Mouse (Mus musculus) left cerebral cortex, adult 2 months (tissue): Measurements from ENCODE around the gene Acox3. TPM values are rescaled to one million over a fixed set of nuclear protein-coding genes. Genes with fewer than 3 reads are reported as not detected.

ENCODE experiments used
- DNase-seq, 2 experiments: peaks; one replicate each; pipeline ENCODE4 v3.0.0; 2021 to 2022; ENCODE audit warnings: low spot score in 2 of 2, mixed read lengths in 1 of 2; ENCODE audit errors: extremely low spot score in 1 of 2
- H3K27ac ChIP-seq: fragments of 200-600 bp; 2 replicates; pipeline ENCODE4 v1.8.1; 2022
- H3K4me3 ChIP-seq: fragments of 200-600 bp; 2 replicates; pipeline ENCODE4 v1.8.1; 2022
- CTCF ChIP-seq: fragments of 200-600 bp; IDR thresholded peaks from 2 replicates; pipeline ENCODE4 v1.8.1; 2022; ENCODE audit warnings: antibody characterized with exemption, mild to moderate bottlenecking, moderate library complexity
- intact Hi-C: fragments of 180-260 bp; cut with DNase I; formaldehyde crosslinking; loops from one replicate; pipeline ENCODE4 v1.15.1; 2025
- total RNA-seq, 2 experiments: library from RNA; stranded (reverse); gene quantifications; 2 replicates each; pipeline ENCODE4 v1.2.3; 2021

Acox3 gene
- total RNA-seq, 2 experiments from 2014 or later: 31.6 to 32.0 TPM

- no peak for TF ChIP-seq CTCF
- DNase-seq: no peak
- no peak overlapping the region for H3K27ac ChIP-seq
- intact Hi-C loops: no loop called here
- H3K4me3 ChIP-seq: no peak overlapping the region
Measured at GRCm38 (mm10) chr5:35616943-35617342, 34.1 kb downstream of the Acox3 start.

GRCm38 (mm10) chr5:35621114-35621513, 38.3 kb downstream of the Acox3 start:
- intact Hi-C loops: no loop called here
- no peak for DNase-seq
- no peak overlapping the region for H3K4me3 ChIP-seq
- no peak overlapping the region for H3K27ac ChIP-seq
- TF ChIP-seq CTCF: no peak

GRCm38 (mm10) chr5:35623831-35624230, 41.0 kb downstream of the Acox3 start:
- Histone ChIP-seq H3K27ac (no peak overlapping the region), H3K4me3 (no peak overlapping the region)
- DNase-seq: no peak
- no peak for TF ChIP-seq CTCF
- intact Hi-C loops: no loop called here

- no peak for TF ChIP-seq CTCF
- H3K27ac ChIP-seq: no peak overlapping the region
- intact Hi-C loops: loop anchor here (5.0 kb wide), 1 partner anchor 58 kb away; no protein-coding TSS in a partner anchor
- DNase-seq: no peak
- H3K4me3 ChIP-seq: no peak overlapping the region
Measured at GRCm38 (mm10) chr5:35624751-35625239, 42.0 kb downstream of the Acox3 start.

GRCm38 (mm10) chr5:35626408-35626807, 43.6 kb downstream of the Acox3 start:
- Histone ChIP-seq H3K27ac (no peak overlapping the region), H3K4me3 (no peak overlapping the region)
- no peak for TF ChIP-seq CTCF
- DNase-seq: no peak
- intact Hi-C loops: loop anchor here (5.0 kb wide), 1 partner anchor 56 kb away; no protein-coding TSS in a partner anchor

- H3K4me3 ChIP-seq: no peak overlapping the region
- peak; percentile 29 for TF ChIP-seq CTCF
- no peak overlapping the region for H3K27ac ChIP-seq
- DNase-seq: no peak
- intact Hi-C loops: loop anchor here (5.0 kb wide), 1 partner anchor 55 kb away; no protein-coding TSS in a partner anchor
Measured at GRCm38 (mm10) chr5:35627307-35627840, 44.5 kb downstream of the Acox3 start.

GRCm38 (mm10) chr5:35628685-35629084, 45.8 kb downstream of the Acox3 start:
- no peak for TF ChIP-seq CTCF
- Histone ChIP-seq H3K27ac (no peak overlapping the region; the same call in 1 of the 2 replicates), H3K4me3 (no peak overlapping the region)
- peak; percentile 20 to 43 for DNase-seq
- intact Hi-C loops: loop anchor here (5.0 kb wide), 1 partner anchor 54 kb away; no protein-coding TSS in a partner anchor

GRCm38 (mm10) chr5:35629333-35629732, 46.5 kb downstream of the Acox3 start:
- no peak for DNase-seq
- no peak; the same call in 1 of the 2 replicates for TF ChIP-seq CTCF
- no peak overlapping the region for H3K4me3 ChIP-seq
- H3K27ac ChIP-seq: no peak overlapping the region
- intact Hi-C loops: loop anchor here (5.0 kb wide), 1 partner anchor 53 kb away; no protein-coding TSS in a partner anchor

GRCm38 (mm10) chr5:35630706-35631105, 47.9 kb downstream of the Acox3 start:
- intact Hi-C loops: loop anchor here (10.0 kb wide), 1 partner anchor 206 kb away; no protein-coding TSS in a partner anchor
- no peak overlapping the region for H3K27ac ChIP-seq
- TF ChIP-seq CTCF: no peak
- H3K4me3 ChIP-seq: no peak overlapping the region
- no peak for DNase-seq

GRCm38 (mm10) chr5:35631224-35631623, 48.4 kb downstream of the Acox3 start:
- H3K27ac ChIP-seq: no peak overlapping the region
- no peak for DNase-seq
- no peak overlapping the region for H3K4me3 ChIP-seq
- intact Hi-C loops: loop anchor here (10.0 kb wide), 1 partner anchor 206 kb away; no protein-coding TSS in a partner anchor
- no peak for TF ChIP-seq CTCF

- intact Hi-C loops: loop anchor here (10.0 kb wide), 1 partner anchor 207 kb away; no protein-coding TSS in a partner anchor
- DNase-seq: no peak
- Histone ChIP-seq H3K4me3 (no peak overlapping the region), H3K27ac (no peak overlapping the region)
- no peak for TF ChIP-seq CTCF
Measured at GRCm38 (mm10) chr5:35631755-35632154, 48.9 kb downstream of the Acox3 start.

- Histone ChIP-seq H3K27ac (no peak overlapping the region), H3K4me3 (no peak overlapping the region)
- DNase-seq: no peak
- no peak for TF ChIP-seq CTCF
- intact Hi-C loops: loop anchor here (10.0 kb wide), 1 partner anchor 208 kb away; no protein-coding TSS in a partner anchor
Measured at GRCm38 (mm10) chr5:35632841-35633240, 50.0 kb downstream of the Acox3 start.
